Comparison of ENCODE assay signal across 8 mouse cellular contexts in the genomic region with DNA sequence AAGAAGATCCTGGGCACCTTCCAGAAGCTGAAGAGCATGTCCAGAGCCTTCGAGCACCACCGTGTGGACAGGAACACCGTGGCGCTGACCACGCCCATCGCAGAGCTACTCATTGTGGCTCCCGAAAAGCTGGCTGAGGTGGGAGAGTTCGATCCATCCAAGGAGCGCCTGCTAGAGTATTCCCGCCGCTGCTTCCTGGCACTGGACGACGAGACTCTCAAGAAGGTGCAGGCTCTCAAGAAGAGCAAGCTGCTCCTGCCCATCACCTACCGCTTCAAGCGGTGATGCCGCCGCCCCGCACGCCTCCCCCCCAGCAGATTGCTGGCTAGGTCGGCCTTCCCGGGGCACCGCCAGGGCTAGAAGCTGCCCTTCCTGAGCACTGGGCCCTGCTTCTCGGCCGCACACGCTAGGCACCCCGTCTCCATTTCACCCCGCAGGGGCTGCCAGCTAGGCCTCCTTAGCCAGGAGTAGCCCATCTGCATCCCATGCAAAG. TPM values are rescaled to one million over a fixed set of nuclear protein-coding genes. Genes with fewer than 3 reads are reported as not detected.
DNase-seq lines count a peak whose midpoint lies in the region; ATAC-seq and TF ChIP-seq lines count a peak whose summit lies in the region.

No protein-coding gene starts in this region.

- ATAC-seq in intestine, postnatal 0 days = no peak
- peak; percentile 3; the same call in 1 of the 2 replicates for ATAC-seq in midbrain, embryonic 16.5 days

- H3K36me3 ChIP-seq in embryonic facial prominence, embryonic 10.5 days (replicated peaks) = peaks cover 10% of the 10 kb centered on the region
- no peaks in the 10 kb centered on the region for H3K36me3 ChIP-seq in intestine, postnatal 0 days (ENCODE audit: control insufficient read depth, insufficient read depth)
- H3K36me3 ChIP-seq in midbrain, embryonic 16.5 days (ENCODE audit: control insufficient read depth, insufficient read depth, low read length) = no peaks in the 10 kb centered on the region

- TF ChIP-seq CTCF in intestine, postnatal 0 days (IDR thresholded peaks at IDR 0.05; ENCODE audit: low read depth) = peak; percentile 86

- H3K4me1 ChIP-seq in embryonic facial prominence, embryonic 10.5 days = peaks cover 40% of the 10 kb centered on the region
- no peaks in the 10 kb centered on the region for H3K4me1 ChIP-seq in intestine, postnatal 0 days (replicated peaks; ENCODE audit: control insufficient read depth, insufficient read depth, low read length)
- peaks cover 53% of the 10 kb centered on the region for H3K4me1 ChIP-seq in midbrain, embryonic 16.5 days (ENCODE audit: control insufficient read depth, insufficient read depth, low read length)

- peak overlapping the region; percentile 99 for H3K4me2 ChIP-seq in intestine, postnatal 0 days (replicated peaks; ENCODE audit: low read depth)
- peak overlapping the region; percentile 83 for H3K4me2 ChIP-seq in midbrain, embryonic 16.5 days (ENCODE audit: low read length)

- H3K27ac ChIP-seq in embryonic facial prominence, embryonic 10.5 days (replicated peaks) = peak overlapping the region; percentile 96
- H3K27ac ChIP-seq in intestine, postnatal 0 days (ENCODE audit: low read depth, low read length) = peak overlapping the region; percentile 99
- H3K27ac ChIP-seq in midbrain, embryonic 16.5 days (ENCODE audit: low read length) = peak overlapping the region; percentile 99

- peak overlapping the region; percentile 92 for H3K9ac ChIP-seq in intestine, postnatal 0 days (ENCODE audit: low read depth, low read length)
- peak overlapping the region; percentile 84 for H3K9ac ChIP-seq in midbrain, embryonic 16.5 days (ENCODE audit: low read depth, low read length)

- H3K4me3 ChIP-seq in embryonic facial prominence, embryonic 10.5 days = peak overlapping the region; percentile 67
- peak overlapping the region; percentile 71 for H3K4me3 ChIP-seq in intestine, postnatal 0 days (ENCODE audit: low read depth, low read length)
- H3K4me3 ChIP-seq in midbrain, embryonic 16.5 days (ENCODE audit: low read depth, low read length) = peak overlapping the region; percentile 61

- 0 out of 2 replicates have a peak, but pooled peaks cover 3% of the 10 kb centered on the region for H3K9me3 ChIP-seq in embryonic facial prominence, embryonic 10.5 days
- H3K9me3 ChIP-seq in intestine, postnatal 0 days (ENCODE audit: control insufficient read depth) = no peaks in the 10 kb centered on the region
- no peaks in the 10 kb centered on the region for H3K9me3 ChIP-seq in midbrain, embryonic 16.5 days (replicated peaks; ENCODE audit: control insufficient read depth, low read length, poor library complexity, severe bottlenecking)

- DNase-seq in 3134 (ENCODE audit: extremely low read depth, insufficient read length, low spot score) = peak; percentile 83
- peak; percentile 82 for DNase-seq in adrenal gland, adult 8-10 months
- DNase-seq in embryonic facial prominence, embryonic 10.5 days (ENCODE audit: low spot score) = peak; percentile 85
- peak; percentile 50 to 84 for DNase-seq in gastrocnemius, postnatal 4 days (ENCODE audit: low spot score in 2 of 2)
- DNase-seq in liver = peak; percentile 88
- DNase-seq in spleen, postnatal 10 days (ENCODE audit: low spot score in 2 of 2) = peak; percentile 66 to 87

- WGBS in embryonic facial prominence, embryonic 10.5 days = 3% methylated on average over 27 of the region's 27 CpGs
- 2% methylated on average over 27 of the region's 27 CpGs for WGBS in intestine, postnatal 0 days
- WGBS in midbrain, embryonic 16.5 days = 2% methylated on average over 27 of the region's 27 CpGs

- peaks cover 39% of the 10 kb centered on the region for H3K27me3 ChIP-seq in embryonic facial prominence, embryonic 10.5 days (replicated peaks; ENCODE audit: low read depth, poor library complexity, severe bottlenecking)
- H3K27me3 ChIP-seq in intestine, postnatal 0 days (replicated peaks; ENCODE audit: control insufficient read depth, insufficient read depth, low read length) = peaks cover 27% of the 10 kb centered on the region
- peaks cover 4% of the 10 kb centered on the region; the same call in 1 of the 2 replicates for H3K27me3 ChIP-seq in midbrain, embryonic 16.5 days (ENCODE audit: control insufficient read depth, insufficient read depth, low read depth, low read length)

RNA-seq across cellular contexts. Expression of gene U2af2, which starts 1.7 kb away (rescaled TPM):
- 100 to 1,000 TPM; 135 to 214 (median 168) TPM for total RNA-seq in adrenal gland, adult 8-10 months (2022)
- polyA plus RNA-seq in embryonic facial prominence, embryonic 10.5 days (2016; fragmentation: Nextera tagmentation; extraction: Ambion mirVana) = 182 and 189 TPM in 2 replicates
- 100 to 1,000 TPM; 117 to 127 TPM for total RNA-seq in gastrocnemius, postnatal 4 days (2021)
- polyA plus RNA-seq in intestine, postnatal 0 days (2015; fragmentation: Nextera tagmentation; extraction: Ambion mirVana) = 48.3 and 51.4 TPM in 2 replicates
- 96.7 and 103 TPM in 2 replicates for polyA plus RNA-seq in midbrain, embryonic 16.5 days (2015; fragmentation: Nextera tagmentation; extraction: Ambion mirVana)

RNA-seq across cellular contexts. Expression of gene Zfp580, which starts 8.9 kb away (rescaled TPM):
- 1 to 10 TPM; 5.4 to 9.7 (median 8.5) TPM for total RNA-seq in adrenal gland, adult 8-10 months (2022)
- polyA plus RNA-seq in embryonic facial prominence, embryonic 10.5 days (2016; fragmentation: Nextera tagmentation; extraction: Ambion mirVana) = 29.8 and 33.9 TPM in 2 replicates
- total RNA-seq in gastrocnemius, postnatal 4 days (2021) = 10 to 100 TPM; 10.1 to 11.6 TPM
- 15.8 and 16.9 TPM in 2 replicates for polyA plus RNA-seq in intestine, postnatal 0 days (2015; fragmentation: Nextera tagmentation; extraction: Ambion mirVana)
- polyA plus RNA-seq in midbrain, embryonic 16.5 days (2015; fragmentation: Nextera tagmentation; extraction: Ambion mirVana) = 101 and 117 TPM in 2 replicates

RNA-seq across cellular contexts. Expression of gene Epn1, which starts 19.8 kb away (rescaled TPM):
- 100 to 1,000 TPM; 124 to 175 (median 142) TPM for total RNA-seq in adrenal gland, adult 8-10 months (2022)
- 56.7 and 58.8 TPM in 2 replicates for polyA plus RNA-seq in embryonic facial prominence, embryonic 10.5 days (2016; fragmentation: Nextera tagmentation; extraction: Ambion mirVana)
- total RNA-seq in gastrocnemius, postnatal 4 days (2021) = 100 to 1,000 TPM; 112 to 117 TPM
- polyA plus RNA-seq in intestine, postnatal 0 days (2015; fragmentation: Nextera tagmentation; extraction: Ambion mirVana) = 98.0 and 106 TPM in 2 replicates
- 107 and 120 TPM in 2 replicates for polyA plus RNA-seq in midbrain, embryonic 16.5 days (2015; fragmentation: Nextera tagmentation; extraction: Ambion mirVana)

RNA-seq across cellular contexts. Expression of gene Zfp784, which starts 22.0 kb away (rescaled TPM):
- total RNA-seq in adrenal gland, adult 8-10 months (2022) = 1 to 10 TPM; 4.3 to 7.8 (median 6.0) TPM
- polyA plus RNA-seq in embryonic facial prominence, embryonic 10.5 days (2016; fragmentation: Nextera tagmentation; extraction: Ambion mirVana) = 2.7 and 2.8 TPM in 2 replicates
- 1 to 10 TPM; 5.8 to 6.6 TPM for total RNA-seq in gastrocnemius, postnatal 4 days (2021)
- 6.4 and 6.5 TPM in 2 replicates for polyA plus RNA-seq in intestine, postnatal 0 days (2015; fragmentation: Nextera tagmentation; extraction: Ambion mirVana)
- 10.5 and 10.8 TPM in 2 replicates for polyA plus RNA-seq in midbrain, embryonic 16.5 days (2015; fragmentation: Nextera tagmentation; extraction: Ambion mirVana)

RNA-seq across cellular contexts. Expression of gene 4632433K11Rik, which starts 26.4 kb away (rescaled TPM):
- under 1 TPM in 1 of 4 experiments, not detected in 3; 0.34 TPM for total RNA-seq in adrenal gland, adult 8-10 months (2022)
- not detected in 2 replicates for polyA plus RNA-seq in embryonic facial prominence, embryonic 10.5 days (2016; fragmentation: Nextera tagmentation; extraction: Ambion mirVana)
- not detected for total RNA-seq in gastrocnemius, postnatal 4 days (2021)
- not detected in 2 replicates for polyA plus RNA-seq in intestine, postnatal 0 days (2015; fragmentation: Nextera tagmentation; extraction: Ambion mirVana)
- not detected in 2 replicates for polyA plus RNA-seq in midbrain, embryonic 16.5 days (2015; fragmentation: Nextera tagmentation; extraction: Ambion mirVana)
